Mouse (Mus musculus): ENCODE results near the gene Abhd6.

Gene Abhd6

GRCm38 (mm10) chr14:8062537-8063301 is 60.0 kb downstream of the Abhd6 start:
- peak in 1 of 2 experiments; percentile 22 for DNase-seq

- DNase-seq: no peak
Observed at GRCm38 (mm10) chr14:8063835-8064785, 61.4 kb downstream of the Abhd6 start.

GRCm38 (mm10) chr14:8080165-8080679 is 77.5 kb downstream of the Abhd6 start, which contains the start of gene Rpp14:
Gene Rpp14, plus strand, starts transcription at chr14:8080367.
- peak; percentile 97 to 98 for DNase-seq

GRCm38 (mm10) chr14:8080718-8081117 is 78.0 kb downstream of the Abhd6 start:
- peak; percentile 13 to 52 for DNase-seq

- no peak for DNase-seq
Observed at GRCm38 (mm10) chr14:8082949-8083348, 80.2 kb downstream of the Abhd6 start.

DNA sequence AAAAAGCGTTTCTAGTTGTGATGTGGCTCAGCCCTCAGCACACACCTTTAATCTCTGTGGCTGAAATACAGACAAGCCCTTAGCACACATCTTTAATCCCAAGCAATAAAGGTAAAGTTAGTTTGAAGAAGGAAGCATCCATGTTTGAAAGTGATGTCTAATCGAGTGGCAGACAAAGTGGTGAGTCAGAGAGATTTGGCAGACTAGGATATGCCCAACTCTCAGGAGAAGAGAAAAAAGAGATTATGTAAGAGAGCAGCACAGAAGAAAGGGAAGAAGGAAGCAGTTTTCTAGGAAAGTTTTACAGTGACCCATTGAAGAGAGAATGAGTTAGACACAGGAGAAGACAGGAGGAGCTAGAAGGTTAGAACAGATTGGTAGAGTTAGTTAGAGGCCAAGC is 86.3 kb downstream of the Abhd6 start:
- DNase-seq: no peak

DNA sequence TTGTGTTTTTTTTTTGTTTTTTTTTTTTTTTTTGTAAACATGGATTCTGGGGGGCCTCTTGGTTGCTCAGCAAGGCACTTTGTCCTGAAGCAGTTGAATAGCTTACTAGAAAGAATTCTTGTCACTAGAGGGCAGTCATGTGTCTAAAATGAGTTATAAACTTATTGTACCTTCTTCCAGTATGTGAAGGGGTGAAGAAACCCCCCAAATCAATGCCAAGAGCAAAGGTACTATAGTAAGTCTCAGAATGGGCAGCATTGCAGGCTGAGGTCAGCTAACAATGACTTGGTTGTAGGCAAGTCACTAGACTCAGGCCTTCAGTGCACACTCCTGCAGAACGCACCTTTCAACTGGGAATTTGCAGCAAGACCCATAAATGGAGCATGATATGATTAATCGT is 89.9 kb downstream of the Abhd6 start:
- no peak for DNase-seq

DNA sequence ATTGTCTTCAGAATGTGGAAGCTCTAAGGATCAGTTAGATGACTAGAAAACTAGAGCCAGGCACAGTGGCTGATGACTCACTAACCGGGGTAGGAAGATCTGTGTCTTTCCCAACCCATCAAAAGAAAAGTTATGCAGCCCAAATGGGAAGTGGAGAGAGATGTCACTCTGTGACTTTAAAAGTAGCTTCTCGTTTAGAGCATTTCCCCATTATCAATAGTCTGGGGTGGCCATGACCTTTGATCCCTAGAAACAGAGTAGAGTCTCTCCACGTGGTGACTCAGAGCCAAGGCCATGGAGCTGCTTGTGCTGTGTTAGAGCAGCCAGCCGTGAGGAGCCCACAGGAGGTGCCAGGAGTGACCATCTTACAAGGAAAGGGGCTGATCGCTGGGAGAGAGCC is 90.7 kb downstream of the Abhd6 start:
- DNase-seq: no peak

GRCm38 (mm10) chr14:8094931-8095561 is 92.3 kb downstream of the Abhd6 start:
- DNase-seq: no peak

DNA sequence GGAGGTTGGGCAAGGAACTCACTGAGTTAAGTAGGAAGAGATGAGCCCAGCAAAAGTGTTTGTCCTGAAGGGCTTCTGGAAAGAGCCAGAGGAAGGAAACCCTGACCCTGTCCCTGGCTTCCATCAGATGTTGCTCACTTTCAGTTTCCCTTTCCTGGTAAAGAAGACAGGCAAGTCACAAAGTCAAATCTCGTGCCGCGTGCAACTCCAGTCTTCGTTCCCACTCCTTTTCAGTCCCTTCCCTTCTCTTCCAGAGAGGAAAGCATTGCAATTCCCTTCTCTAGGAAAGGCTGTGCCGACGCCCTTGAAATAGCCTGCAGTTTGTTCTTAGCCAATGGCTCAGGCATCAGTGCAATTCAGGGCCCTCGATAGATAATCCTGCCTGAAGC is 92.9 kb downstream of the Abhd6 start:
- DNase-seq: peak; percentile 27 to 32

GRCm38 (mm10) chr14:8097978-8098686 is 95.4 kb downstream of the Abhd6 start, which contains the start of gene Pxk:
Gene Pxk, plus strand, starts transcription at chr14:8098211.
- peak; percentile 95 for DNase-seq

- no peak for DNase-seq
Observed at GRCm38 (mm10) chr14:8098687-8098995, 95.9 kb downstream of the Abhd6 start.

DNA sequence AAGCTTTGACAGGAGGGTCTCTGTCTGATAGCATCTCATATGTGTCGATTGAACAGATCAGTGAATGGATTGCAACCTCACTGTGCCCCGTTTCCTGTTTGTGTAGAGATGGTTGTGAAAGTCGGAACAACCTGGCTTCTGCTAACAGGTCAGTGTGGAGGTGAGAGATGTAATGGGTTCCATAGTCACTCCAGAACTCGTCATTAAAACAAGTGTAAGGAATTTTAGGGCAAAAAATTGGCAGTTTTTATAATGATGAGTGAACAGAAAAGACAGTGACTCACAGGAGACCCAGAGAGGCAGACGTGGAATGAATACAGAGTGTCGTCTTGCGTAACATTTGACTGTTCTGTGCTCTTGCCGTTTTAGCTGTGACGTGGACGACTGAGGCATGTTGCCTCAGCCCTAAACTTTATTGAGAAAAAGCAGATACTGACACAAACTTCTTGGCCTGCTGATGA is 96.9 kb downstream of the Abhd6 start:
- DNase-seq: no peak

- no peak for DNase-seq
Observed at GRCm38 (mm10) chr14:8101886-8102285, 99.2 kb downstream of the Abhd6 start.

DNA sequence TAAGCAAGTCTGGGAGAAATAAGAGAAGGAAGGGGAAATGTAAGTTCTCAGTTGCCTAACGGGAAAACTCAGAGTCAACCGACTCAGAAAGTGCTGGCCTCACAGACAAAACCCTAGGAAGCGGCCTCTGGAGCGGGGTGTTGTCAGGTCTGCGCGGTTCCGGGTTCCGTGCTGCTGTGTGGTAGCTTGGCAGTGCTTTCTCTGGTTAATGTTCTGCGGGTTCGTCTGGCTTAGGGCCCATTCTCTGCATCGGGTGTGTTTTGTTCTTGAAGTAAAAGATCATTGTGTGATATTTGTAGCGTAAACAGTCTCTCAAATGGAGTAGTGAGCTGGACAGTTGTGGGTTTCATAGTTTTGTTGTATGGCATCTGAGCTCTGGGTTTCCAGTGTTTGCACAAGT is 100.0 kb downstream of the Abhd6 start:
- peak; percentile 50 to 52 for DNase-seq

Data from kidney, postnatal 4 days (tissue).